Mouse (Mus musculus) left cerebral cortex, adult 2 months (tissue): ENCODE data around the gene Mybbp1a. TPM values are rescaled to one million over a fixed set of nuclear protein-coding genes. Genes with fewer than 3 reads are reported as not detected.

Source experiments
- DNase-seq, 2 experiments: peaks; one replicate each; pipeline ENCODE4 v3.0.0; 2021 to 2022; ENCODE audit warnings: low spot score in 2 of 2, mixed read lengths in 1 of 2; ENCODE audit errors: extremely low spot score in 1 of 2
- H3K27ac ChIP-seq: fragments of 200-600 bp; 2 replicates; pipeline ENCODE4 v1.8.1; 2022
- H3K4me3 ChIP-seq: fragments of 200-600 bp; 2 replicates; pipeline ENCODE4 v1.8.1; 2022
- CTCF ChIP-seq: fragments of 200-600 bp; IDR thresholded peaks from 2 replicates; pipeline ENCODE4 v1.8.1; 2022; ENCODE audit warnings: antibody characterized with exemption, mild to moderate bottlenecking, moderate library complexity
- intact Hi-C: fragments of 180-260 bp; cut with DNase I; formaldehyde crosslinking; loops from one replicate; pipeline ENCODE4 v1.15.1; 2025
- total RNA-seq, 2 experiments: library from RNA; stranded (reverse); gene quantifications; 2 replicates each; pipeline ENCODE4 v1.2.3; 2021

The Mybbp1a gene
- total RNA-seq, 2 experiments from 2014 or later: 53.2 to 55.0 TPM

GRCm38 (mm10) chr11:72487171-72487570 lies 46.0 kb downstream of the Mybbp1a start:
- TF ChIP-seq CTCF: no peak
- Histone ChIP-seq H3K4me3 (peak overlapping the region; percentile 94; the same call in 1 of the 2 replicates), H3K27ac (no peak overlapping the region)
- intact Hi-C loops: no loop called here
- DNase-seq: no peak

- no peak for TF ChIP-seq CTCF
- intact Hi-C loops: no loop called here
- no peak overlapping the region for H3K27ac ChIP-seq
- H3K4me3 ChIP-seq: peak overlapping the region; percentile 94
- DNase-seq: no peak
Observed at GRCm38 (mm10) chr11:72487739-72488138, 46.6 kb downstream of the Mybbp1a start.

GRCm38 (mm10) chr11:72488753-72489271 lies 47.7 kb downstream of the Mybbp1a start:
- peak overlapping the region; percentile 94 for H3K4me3 ChIP-seq
- DNase-seq: peak; percentile 77 to 78
- TF ChIP-seq CTCF: no peak
- peak overlapping the region; percentile 96 for H3K27ac ChIP-seq
- intact Hi-C loops: no loop called here

GRCm38 (mm10) chr11:72489397-72489796 lies 48.2 kb downstream of the Mybbp1a start:
- peak overlapping the region; percentile 96 for H3K27ac ChIP-seq
- H3K4me3 ChIP-seq: peak overlapping the region; percentile 94
- TF ChIP-seq CTCF: no peak
- peak in 1 of 2 experiments; percentile 27 for DNase-seq
- intact Hi-C loops: no loop called here

- intact Hi-C loops: loop anchor here (2.0 to 5.0 kb wide), 3 partner anchors 33 to 532 kb away; partner anchors contain the start of gene Ube2g1
- Histone ChIP-seq H3K27ac (peak within 1 kb of the TSS; percentile 96), H3K4me3 (peak within 1 kb of the TSS; percentile 94)
- DNase-seq: peak; percentile 94
- TF ChIP-seq CTCF: peak; percentile 51
Observed at GRCm38 (mm10) chr11:72489881-72490301, 48.7 kb downstream of the Mybbp1a start, which contains the start of gene Spns2. Gene Spns2, minus strand, starts transcription at chr11:72489904.

- peak overlapping the region; percentile 56; the same call in 1 of the 2 replicates for H3K27ac ChIP-seq
- intact Hi-C loops: loop anchor here (1.0 to 5.0 kb wide), 4 partner anchors 31 to 531 kb away; partner anchors contain the start of gene Ube2g1
- TF ChIP-seq CTCF: no peak
- DNase-seq: peak; percentile 31 to 52
- no peak overlapping the region for H3K4me3 ChIP-seq
Observed at GRCm38 (mm10) chr11:72491130-72491960, 50.2 kb downstream of the Mybbp1a start.

- intact Hi-C loops: loop anchor here (5.0 kb wide), 2 partner anchors 113 to 528 kb away; partner anchors contain the start of gene Ube2g1
- DNase-seq: no peak
- TF ChIP-seq CTCF: no peak
- Histone ChIP-seq H3K4me3 (no peak overlapping the region), H3K27ac (0 out of 2 replicates have a peak overlapping the region, but pooled peaks have one; percentile 32)
Observed at GRCm38 (mm10) chr11:72494046-72494988, 53.2 kb downstream of the Mybbp1a start.

- no peak overlapping the region for H3K4me3 ChIP-seq
- no peak overlapping the region for H3K27ac ChIP-seq
- TF ChIP-seq CTCF: no peak
- intact Hi-C loops: no loop called here
- DNase-seq: no peak
Observed at GRCm38 (mm10) chr11:72496066-72496465, 54.9 kb downstream of the Mybbp1a start.

GRCm38 (mm10) chr11:72496775-72497174 lies 55.6 kb downstream of the Mybbp1a start:
- TF ChIP-seq CTCF: no peak
- DNase-seq: no peak
- Histone ChIP-seq H3K27ac (no peak overlapping the region), H3K4me3 (no peak overlapping the region)
- intact Hi-C loops: no loop called here

- intact Hi-C loops: no loop called here
- no peak overlapping the region for H3K27ac ChIP-seq
- no peak overlapping the region for H3K4me3 ChIP-seq
- DNase-seq: no peak
- TF ChIP-seq CTCF: no peak
Observed at GRCm38 (mm10) chr11:72497367-72497766, 56.2 kb downstream of the Mybbp1a start.

GRCm38 (mm10) chr11:72500139-72500538 lies 59.0 kb downstream of the Mybbp1a start:
- DNase-seq: no peak
- no peak for TF ChIP-seq CTCF
- Histone ChIP-seq H3K4me3 (no peak overlapping the region), H3K27ac (no peak overlapping the region)
- intact Hi-C loops: no loop called here

Other genes with a start within 250 kb of the Mybbp1a start
- gene Gm43951, start 234.5 kb upstream of the Mybbp1a start, total RNA-seq: 10 to 100 TPM; 14.5 to 15.1 TPM
- gene 4933427D14Rik, start 233.9 kb upstream of the Mybbp1a start, total RNA-seq: 10 to 100 TPM; 30.5 to 39.7 TPM
- gene Txndc17, start 233.8 kb upstream of the Mybbp1a start, total RNA-seq: 10 to 100 TPM; 30.3 to 34.9 TPM
- gene Med31, start 225.8 kb upstream of the Mybbp1a start, total RNA-seq: 10 to 100 TPM; 15.9 to 18.0 TPM
- 10 to 100 TPM; 15.0 to 22.3 TPM for gene Slc13a5, start 174.1 kb upstream of the Mybbp1a start, total RNA-seq
- gene Xaf1, start 139.7 kb upstream of the Mybbp1a start, total RNA-seq: 1 to 10 TPM; 3.8 to 5.2 TPM
- gene Fbxo39, start 126.9 kb upstream of the Mybbp1a start, total RNA-seq: not detected
- gene Tekt1, start 78.9 kb upstream of the Mybbp1a start, total RNA-seq: 1 to 10 TPM; 2.3 to 3.6 TPM
- 1 to 10 TPM in 1 of 2 experiments, under 1 TPM in 1; 0.33 to 1.2 TPM for gene Smtnl2, start 29.6 kb upstream of the Mybbp1a start, total RNA-seq
- gene Ggt6, start 5.8 kb upstream of the Mybbp1a start, total RNA-seq: under 1 TPM; 0.18 to 0.37 TPM
- gene Spns2, start 48.5 kb downstream of the Mybbp1a start, total RNA-seq: 10 to 100 TPM; 68.2 to 70.6 TPM
- gene Spns3, start 109.2 kb downstream of the Mybbp1a start, total RNA-seq: under 1 TPM; 0.38 to 0.47 TPM
- gene Ube2g1, start 165.9 kb downstream of the Mybbp1a start, total RNA-seq: 10 to 100 TPM; 51.2 to 52.2 TPM
- gene Ankfy1, start 248.7 kb downstream of the Mybbp1a start, total RNA-seq: 10 to 100 TPM; 34.4 to 35.4 TPM